Mouse (Mus musculus) hindlimb bud, embryonic 11.5 days (tissue): ENCODE data around the gene Slc25a47.
"Not testable (repeated sequence)": the region's sequence is repeated elsewhere in the genome, so short reads cannot be mapped to it uniquely, and the experiment has no call there.

Experiments used
- DNase-seq: peaks from one replicate; pipeline ENCODE4 v3.0.0-alpha.2; 2012; ENCODE audit warnings: low read depth, low spot score; ENCODE audit errors: extremely low spot score

Gene Slc25a47

GRCm38 (mm10) chr12:108826282-108826957, 9.4 kb upstream of the Slc25a47 start:
- no peak for DNase-seq

- no peak for DNase-seq
These were observed 8.8 kb upstream of the Slc25a47 start for GRCm38 (mm10) chr12:108826958-108827535.

GRCm38 (mm10) chr12:108827641-108828040, 8.2 kb upstream of the Slc25a47 start:
- DNase-seq, result no peak

GRCm38 (mm10) chr12:108829636-108830035, 6.2 kb upstream of the Slc25a47 start:
- DNase-seq, result no peak

GRCm38 (mm10) chr12:108830358-108830757, 5.5 kb upstream of the Slc25a47 start:
- DNase-seq, result no peak

GRCm38 (mm10) chr12:108831966-108832643, 3.7 kb upstream of the Slc25a47 start:
- no peak for DNase-seq

GRCm38 (mm10) chr12:108832851-108833250, 3.0 kb upstream of the Slc25a47 start:
- DNase-seq, result no peak

- no peak for DNase-seq
These were observed 2.4 kb upstream of the Slc25a47 start for GRCm38 (mm10) chr12:108833408-108833807.

- DNase-seq, result no peak
These were observed 1.5 kb upstream of the Slc25a47 start for GRCm38 (mm10) chr12:108834337-108834736.

GRCm38 (mm10) chr12:108834786-108835185, 1.1 kb upstream of the Slc25a47 start:
- DNase-seq, result no peak

- no peak for DNase-seq
These were observed 522 bp upstream of the Slc25a47 start for GRCm38 (mm10) chr12:108835208-108835839.

GRCm38 (mm10) chr12:108836722-108837121, 876 bp downstream of the Slc25a47 start:
- no peak for DNase-seq

- no peak for DNase-seq
These were observed 5.3 kb downstream of the Slc25a47 start for GRCm38 (mm10) chr12:108841181-108841580.

GRCm38 (mm10) chr12:108842663-108843062, 6.8 kb downstream of the Slc25a47 start:
- no peak for DNase-seq

- not testable (repeated sequence) for DNase-seq
These were observed 12.2 kb downstream of the Slc25a47 start for GRCm38 (mm10) chr12:108848033-108848432.

- DNase-seq, result no peak
These were observed 13.7 kb downstream of the Slc25a47 start for GRCm38 (mm10) chr12:108849488-108850022.

- no peak for DNase-seq
These were observed 14.3 kb downstream of the Slc25a47 start for GRCm38 (mm10) chr12:108850129-108850528.

GRCm38 (mm10) chr12:108850886-108851285, 15.0 kb downstream of the Slc25a47 start:
- no peak for DNase-seq

- no peak for DNase-seq
These were observed 17.0 kb downstream of the Slc25a47 start for GRCm38 (mm10) chr12:108852822-108853221.

GRCm38 (mm10) chr12:108855081-108855480, 19.2 kb downstream of the Slc25a47 start:
- DNase-seq, result no peak

GRCm38 (mm10) chr12:108856186-108856585, 20.3 kb downstream of the Slc25a47 start:
- no peak for DNase-seq
